Mouse (Mus musculus) E14TG2a.4 (cell line): Measurements from ENCODE around the gene Uxs1.

Experiments
- CTCF ChIP-seq: conservative IDR thresholded peaks from 2 replicates; pipeline ENCODE4 v1.5.1; 2014; ENCODE audit warnings: low read length
- POU5F1 ChIP-seq: IDR thresholded peaks from 2 replicates; pipeline ENCODE4 v1.6.1; 2014; ENCODE audit warnings: low read length, borderline replicate concordance

DNA sequence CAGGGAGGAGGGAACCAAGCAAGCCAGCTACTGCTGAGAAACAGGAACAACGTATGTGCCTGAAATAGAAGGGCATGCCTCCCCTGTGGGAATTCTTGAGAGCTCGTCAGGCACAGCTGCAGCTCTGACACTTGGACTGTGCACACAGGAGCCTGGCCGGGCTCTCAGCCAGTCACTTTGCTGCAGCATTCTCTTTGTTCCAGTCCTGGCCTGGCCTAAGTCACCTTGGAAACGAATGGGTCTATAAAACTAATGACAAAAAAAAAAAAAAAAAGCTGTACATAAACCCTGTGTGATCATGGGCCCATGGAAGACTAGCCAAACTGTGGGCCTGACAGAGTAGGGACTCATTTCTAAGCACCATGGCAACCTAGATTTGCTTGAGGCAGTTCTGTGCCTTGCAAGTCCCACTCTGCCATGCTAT, 129.0 kb downstream of the Uxs1 start:
- TF ChIP-seq CTCF (no peak), POU5F1 (no peak)
